Mouse (Mus musculus) kidney, postnatal 25 days (tissue): ENCODE measurements around the gene Fpgs.

Experiments used
- DNase-seq, 2 experiments: peaks; one replicate each; pipeline ENCODE4 v3.0.0; 2021; ENCODE audit warnings: mixed read lengths in 2 of 2

The Fpgs gene

DNA sequence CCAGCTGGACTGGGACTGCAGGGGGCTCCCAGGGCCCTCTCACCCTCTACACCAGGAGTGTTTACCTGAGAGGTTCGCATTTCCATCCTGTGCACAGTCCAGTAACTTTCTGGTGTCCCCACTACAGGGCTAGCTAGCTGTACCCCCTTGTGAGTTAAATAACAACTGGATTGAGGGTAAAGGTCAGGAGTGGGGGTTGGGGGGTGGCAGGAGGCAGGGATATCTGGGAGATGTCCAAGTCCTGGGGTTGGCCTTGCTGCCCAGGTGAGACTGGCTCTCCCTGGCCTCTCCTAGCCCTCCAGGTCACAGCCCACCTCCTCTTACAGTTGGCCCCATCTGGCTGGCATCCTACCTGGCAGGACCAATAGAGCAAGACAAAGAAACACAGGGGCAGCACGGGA, at the start of gene Fpgs:
Gene Fpgs, minus strand, starts transcription at position 125 of the 401 bp plus-strand sequence.
- DNase-seq, result peak; percentile 89 to 94

GRCm38 (mm10) chr2:32752181-32752580, 48.2 kb upstream of the Fpgs start:
- no peak for DNase-seq

DNA sequence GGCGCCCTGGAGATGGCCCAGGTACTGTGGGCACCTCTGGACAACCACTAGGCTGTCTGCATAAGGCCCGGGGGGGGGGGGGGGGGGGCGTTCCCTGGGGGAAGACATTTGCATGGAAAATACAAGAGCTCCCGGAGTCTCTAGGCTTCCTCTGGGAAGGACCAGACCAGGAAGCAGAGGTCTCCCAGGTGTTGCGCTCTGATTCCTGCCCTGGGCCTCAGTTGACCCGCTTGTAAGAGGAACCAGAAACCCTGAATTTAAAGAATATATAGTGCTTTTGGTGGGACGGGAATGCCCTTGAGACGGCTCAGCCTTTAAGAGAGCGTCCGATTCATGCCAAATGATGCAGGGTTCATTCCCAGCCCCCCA, 47.7 kb upstream of the Fpgs start:
- DNase-seq, result no peak

GRCm38 (mm10) chr2:32750887-32751664, 47.1 kb upstream of the Fpgs start:
- peak; percentile 86 to 94 for DNase-seq

- no peak for DNase-seq
Observed at GRCm38 (mm10) chr2:32750199-32750598, 46.3 kb upstream of the Fpgs start.

DNA sequence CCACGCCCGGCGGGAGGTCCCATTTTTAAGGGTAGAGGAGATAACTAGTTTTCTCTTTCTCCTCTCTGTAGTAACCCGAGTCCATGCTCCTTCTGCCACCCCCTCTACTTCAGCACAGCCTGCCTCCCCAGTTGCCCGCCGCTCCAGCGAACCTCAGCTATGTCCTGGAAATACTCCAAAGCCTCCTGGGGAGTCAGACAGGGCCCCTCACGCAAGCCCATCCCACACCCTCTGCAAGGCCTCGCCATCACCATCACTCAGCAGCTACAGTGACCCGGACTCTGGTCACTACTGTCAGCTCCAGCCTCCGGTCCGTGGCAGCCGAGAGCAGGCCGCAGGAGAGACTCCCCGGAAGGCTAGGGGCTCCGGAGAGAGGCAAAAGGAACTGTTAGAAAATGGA, 45.1 kb upstream of the Fpgs start:
- no peak for DNase-seq

GRCm38 (mm10) chr2:32744272-32744982, 40.5 kb upstream of the Fpgs start:
- DNase-seq, result no peak

- no peak for DNase-seq
Observed at GRCm38 (mm10) chr2:32742173-32742531, 38.2 kb upstream of the Fpgs start.

- DNase-seq, result peak in 1 of 2 experiments; percentile 63
Observed at GRCm38 (mm10) chr2:32741273-32742172, 37.6 kb upstream of the Fpgs start.

DNA sequence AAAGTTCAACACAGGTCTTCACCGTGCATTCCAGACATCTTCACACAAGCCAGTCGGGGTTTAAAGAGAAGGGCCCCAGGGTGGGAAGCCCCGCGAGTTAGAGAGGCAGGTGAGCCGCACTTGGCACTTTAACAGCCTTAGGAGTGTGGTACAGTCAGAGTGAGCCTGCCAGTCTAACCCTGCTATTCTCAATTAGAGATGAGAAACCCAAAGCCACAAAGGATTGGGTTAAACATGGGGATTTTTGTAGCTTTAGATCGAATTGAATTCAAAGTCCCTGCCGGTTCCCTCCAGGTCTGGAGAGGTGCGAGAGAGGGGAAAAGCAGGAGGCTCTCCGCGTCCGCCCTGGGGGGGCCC, 36.9 kb upstream of the Fpgs start, which contains the start of gene 6330409D20Rik:
Gene 6330409D20Rik, minus strand, starts transcription at position 101 of the 357 bp plus-strand sequence.
- DNase-seq, result no peak

DNA sequence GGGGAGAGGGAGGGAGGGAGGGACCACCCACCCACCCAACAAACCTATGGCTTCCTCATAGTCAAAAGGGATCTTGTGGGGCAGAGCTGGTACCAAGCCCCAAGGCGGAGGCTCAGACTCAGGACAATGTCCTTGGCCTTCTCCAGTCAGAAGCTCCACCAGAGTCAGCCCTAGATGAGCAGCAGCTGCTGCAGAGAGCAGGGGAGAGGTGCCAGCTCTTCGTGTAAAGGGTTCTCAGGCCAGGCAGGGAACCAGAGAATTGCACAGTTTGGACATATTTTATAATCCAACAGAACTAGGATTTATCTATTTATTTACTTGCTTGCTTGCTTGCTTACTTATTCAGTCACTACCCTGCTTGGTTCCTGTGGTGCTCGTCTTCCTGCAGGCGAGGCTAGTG, 35.4 kb upstream of the Fpgs start:
- DNase-seq, result no peak

DNA sequence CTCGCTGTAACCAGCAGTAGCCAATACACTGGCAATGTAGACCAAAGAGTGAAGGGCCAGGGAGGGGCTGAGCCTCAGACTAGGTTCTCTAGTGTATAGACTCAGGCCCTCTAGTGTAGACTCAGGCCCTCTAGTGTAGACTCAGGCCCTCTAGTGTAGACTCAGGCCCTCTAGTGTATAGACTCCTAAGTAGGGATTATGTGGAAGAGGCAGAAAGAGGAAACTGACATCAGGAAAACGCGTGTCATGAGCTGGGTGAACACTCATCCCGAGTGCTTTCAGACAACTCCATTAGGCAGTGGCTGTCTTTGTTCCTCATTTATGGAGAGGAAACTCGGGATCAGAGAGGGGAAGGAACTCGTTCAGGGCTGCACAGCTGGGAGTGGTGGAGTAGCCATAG, 33.1 kb upstream of the Fpgs start:
- DNase-seq, result no peak

GRCm38 (mm10) chr2:32736306-32736829, 32.4 kb upstream of the Fpgs start:
- peak in 1 of 2 experiments; percentile 66 for DNase-seq

- DNase-seq, result peak; percentile 74 to 91
Observed at GRCm38 (mm10) chr2:32734933-32735332, 31.0 kb upstream of the Fpgs start.

GRCm38 (mm10) chr2:32734480-32734879, 30.5 kb upstream of the Fpgs start:
- peak; percentile 41 to 76 for DNase-seq

GRCm38 (mm10) chr2:32732695-32733094, 28.8 kb upstream of the Fpgs start:
- DNase-seq, result no peak

- peak in 1 of 2 experiments; percentile 43 for DNase-seq
Observed at GRCm38 (mm10) chr2:32731911-32732310, 28.0 kb upstream of the Fpgs start.

- DNase-seq, result peak in 1 of 2 experiments; percentile 35
Observed at GRCm38 (mm10) chr2:32730854-32731253, 26.9 kb upstream of the Fpgs start.

- DNase-seq, result no peak
Observed at GRCm38 (mm10) chr2:32729547-32729946, 25.6 kb upstream of the Fpgs start.

- peak; percentile 77 to 92 for DNase-seq
Observed at GRCm38 (mm10) chr2:32728463-32728862, 24.5 kb upstream of the Fpgs start.

DNA sequence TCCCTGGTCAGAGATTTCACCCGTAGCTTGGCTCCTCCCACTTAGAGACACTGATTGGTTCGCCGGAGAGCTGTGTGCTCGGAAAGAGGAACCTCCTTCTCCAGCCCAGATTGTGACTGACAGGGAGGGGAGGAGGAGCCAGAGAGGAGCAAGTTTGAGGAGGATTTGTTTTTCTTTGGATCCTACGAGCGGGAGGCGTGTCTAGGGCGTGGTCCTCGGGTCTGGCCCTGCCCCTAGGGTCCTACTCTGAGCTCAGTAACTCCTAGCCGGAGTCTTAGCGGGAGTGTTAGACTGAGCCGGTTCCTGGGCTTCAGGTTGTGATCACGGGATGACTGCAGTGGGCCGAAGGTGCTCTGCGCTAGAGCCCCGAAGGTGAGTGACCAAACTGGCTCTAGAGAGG, 23.5 kb upstream of the Fpgs start:
- DNase-seq, result peak; percentile 97 to 98

DNA sequence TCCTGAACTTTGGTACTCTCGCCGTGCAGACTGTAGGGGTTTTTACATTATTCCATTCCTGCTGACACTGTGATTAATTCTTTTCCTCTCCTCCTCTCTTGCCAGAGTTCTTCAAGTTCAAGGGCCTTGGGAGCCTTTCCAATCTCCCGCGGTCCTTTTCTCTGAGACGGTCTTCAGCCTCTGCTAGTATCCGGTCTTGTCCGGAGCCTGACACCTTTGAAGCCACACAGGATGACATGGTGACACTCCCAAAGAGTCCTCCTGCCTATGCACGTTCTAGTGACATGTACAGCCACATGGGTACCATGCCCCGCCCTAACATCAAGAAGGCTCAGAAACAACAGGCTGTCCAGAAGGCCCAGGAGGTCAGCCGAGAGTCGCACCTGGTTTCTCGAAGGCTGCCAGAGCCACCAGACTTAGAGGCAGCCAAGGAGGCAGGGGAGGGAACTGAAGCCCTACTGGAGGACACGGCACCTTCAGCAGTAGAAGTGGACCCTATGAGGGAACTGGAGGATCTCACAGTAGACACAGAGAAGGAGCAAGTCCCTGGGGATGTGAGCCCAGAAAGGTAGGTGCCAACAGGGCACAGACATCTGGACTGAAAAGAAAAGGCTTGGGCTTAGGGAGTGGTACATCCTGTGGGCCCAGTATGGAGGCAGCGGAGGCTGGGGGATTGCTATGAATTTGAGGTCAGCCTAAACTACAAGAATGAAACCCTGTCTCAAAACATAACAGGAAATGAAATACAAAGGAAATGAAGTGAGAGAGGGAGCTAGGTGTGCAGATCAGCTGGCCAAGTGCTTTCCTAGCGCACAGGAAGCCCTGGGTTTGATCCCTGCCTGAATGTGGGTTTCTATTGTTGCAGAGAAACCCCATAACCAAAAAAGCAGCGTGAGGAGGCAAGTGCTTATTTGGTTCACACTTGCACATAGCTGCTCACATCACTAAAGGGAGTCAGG, 21.2 kb upstream of the Fpgs start:
- peak; percentile 60 to 75 for DNase-seq
